Mouse (Mus musculus): Measurements from ENCODE around the gene Casr.

The Casr gene

DNA sequence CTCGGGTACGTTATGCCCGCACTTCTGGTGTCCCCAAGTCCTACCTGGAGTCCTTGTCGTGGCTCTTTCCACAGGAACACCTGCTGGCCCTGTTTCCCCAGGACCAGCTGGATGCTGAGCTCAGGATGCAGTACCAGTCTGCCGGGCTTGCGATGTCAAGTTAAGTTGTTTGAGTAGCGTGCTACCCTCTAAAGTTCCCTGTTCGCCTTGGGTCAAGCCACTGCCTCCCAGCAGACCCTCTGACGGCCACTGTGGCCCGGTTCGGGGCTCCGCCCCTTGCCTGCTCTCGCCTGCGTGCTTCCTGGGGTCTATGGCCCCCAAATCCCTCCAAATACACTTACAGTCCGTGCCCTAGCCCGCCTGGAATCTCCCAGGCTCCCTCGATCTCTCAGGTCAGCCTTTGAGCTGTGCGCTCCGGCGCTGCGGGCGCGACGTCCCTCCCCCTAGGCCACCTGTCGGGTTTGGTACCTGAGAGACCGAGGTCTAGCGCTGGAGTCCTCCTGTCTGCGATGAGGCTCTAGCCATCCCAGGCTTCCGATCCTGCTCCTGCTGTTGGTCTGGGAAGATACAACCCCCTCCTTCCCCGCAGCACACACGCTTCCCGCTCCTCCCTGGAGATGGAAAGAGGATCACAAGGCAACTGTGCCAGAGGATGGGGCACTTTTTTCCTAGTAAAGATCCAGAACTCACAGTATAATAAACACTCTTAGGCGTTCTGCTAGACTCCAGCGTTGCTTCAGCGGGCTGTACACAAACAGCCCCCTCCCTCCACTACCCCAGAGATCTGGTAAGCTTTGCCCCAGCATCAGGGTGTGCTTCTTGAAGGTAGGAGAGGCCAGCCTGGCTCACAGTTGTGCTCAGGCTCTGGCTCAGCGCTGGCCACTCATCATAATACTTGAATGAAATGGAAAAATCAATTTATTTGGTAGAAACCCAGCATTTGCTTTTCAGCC lies at the start of gene Casr:
Gene Casr, minus strand, starts transcription at position 756 of the 953 bp plus-strand sequence.
- no peak for DNase-seq (ENCODE audit: extremely low read depth, low read depth)

DNA sequence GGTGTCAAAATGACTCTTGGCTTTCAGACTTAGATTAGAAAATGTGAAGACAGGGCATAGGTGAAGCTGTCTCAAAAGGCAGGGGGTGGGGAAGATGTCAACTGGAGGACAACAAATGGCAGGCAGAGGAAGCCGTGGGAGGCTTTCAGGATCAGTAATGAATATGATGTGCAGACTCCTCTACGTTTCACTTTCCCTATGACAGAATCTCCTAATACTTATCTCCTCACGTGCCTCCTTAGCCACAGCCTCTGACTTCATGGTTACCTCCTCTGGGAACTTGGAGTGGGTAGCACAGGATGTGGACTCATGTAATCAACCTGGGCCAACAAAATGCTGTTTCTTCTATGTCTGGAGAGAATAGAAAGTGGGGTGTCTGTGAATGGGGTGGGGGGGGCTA lies 40.7 kb upstream of the Casr start:
- no peak for DNase-seq (ENCODE audit: extremely low read depth, low read depth)

- DNase-seq (ENCODE audit: extremely low read depth, low read depth): no peak
Measured at GRCm38 (mm10) chr16:36598265-36598664, 36.3 kb upstream of the Casr start.

GRCm38 (mm10) chr16:36596671-36597410 lies 34.9 kb upstream of the Casr start:
- DNase-seq (ENCODE audit: extremely low read depth, low read depth): no peak

DNA sequence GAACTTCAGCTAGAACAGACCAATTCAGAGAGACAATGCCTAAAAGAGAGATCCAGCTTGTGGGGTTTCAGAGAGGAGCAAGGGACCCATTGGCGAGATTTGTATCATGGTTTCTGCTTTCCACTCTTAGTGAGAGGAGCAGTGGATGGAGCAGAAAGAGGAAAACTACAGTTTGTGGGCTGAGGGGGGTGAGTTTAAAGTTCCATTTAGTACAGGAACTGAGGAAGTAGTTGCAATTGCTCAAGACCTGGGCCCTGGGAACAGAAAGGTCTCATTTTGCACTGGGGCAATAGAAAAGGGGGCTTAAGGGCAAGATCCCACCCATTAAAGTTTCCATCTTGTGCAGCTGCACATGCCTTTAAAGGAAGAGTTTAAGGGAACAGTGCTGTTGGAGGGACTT lies 28.0 kb upstream of the Casr start:
- no peak for DNase-seq (ENCODE audit: extremely low read depth, low read depth)

- DNase-seq (ENCODE audit: extremely low read depth, low read depth): no peak
Measured at GRCm38 (mm10) chr16:36587971-36588370, 26.0 kb upstream of the Casr start.

- DNase-seq (ENCODE audit: extremely low read depth, low read depth): no peak
Measured at GRCm38 (mm10) chr16:36582073-36582472, 20.1 kb upstream of the Casr start.

- DNase-seq (ENCODE audit: extremely low read depth, low read depth): no peak
Measured at GRCm38 (mm10) chr16:36571942-36572341, 10.0 kb upstream of the Casr start.

DNA sequence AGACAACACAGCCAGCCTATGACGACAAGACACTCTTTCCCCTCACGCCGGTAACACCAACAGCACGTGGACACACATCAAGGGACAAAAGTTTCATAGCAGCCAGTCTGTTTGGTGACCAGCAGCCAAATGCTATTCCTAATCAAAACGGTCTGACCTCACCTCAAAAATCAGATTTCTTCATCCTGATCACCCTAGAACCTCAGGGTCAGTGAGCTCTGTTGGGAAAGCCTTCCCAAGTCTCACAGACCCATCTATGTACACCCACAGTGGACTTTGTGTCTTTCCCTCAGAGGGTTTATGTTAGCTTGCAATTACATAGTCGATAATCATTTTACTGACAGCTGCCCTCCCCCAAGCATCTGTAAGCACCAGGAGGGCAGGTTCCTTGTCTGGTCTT lies 2.4 kb downstream of the Casr start:
- DNase-seq (ENCODE audit: extremely low read depth, low read depth): no peak

- no peak for DNase-seq (ENCODE audit: extremely low read depth, low read depth)
Measured at GRCm38 (mm10) chr16:36555672-36556165, 6.2 kb downstream of the Casr start.

DNA sequence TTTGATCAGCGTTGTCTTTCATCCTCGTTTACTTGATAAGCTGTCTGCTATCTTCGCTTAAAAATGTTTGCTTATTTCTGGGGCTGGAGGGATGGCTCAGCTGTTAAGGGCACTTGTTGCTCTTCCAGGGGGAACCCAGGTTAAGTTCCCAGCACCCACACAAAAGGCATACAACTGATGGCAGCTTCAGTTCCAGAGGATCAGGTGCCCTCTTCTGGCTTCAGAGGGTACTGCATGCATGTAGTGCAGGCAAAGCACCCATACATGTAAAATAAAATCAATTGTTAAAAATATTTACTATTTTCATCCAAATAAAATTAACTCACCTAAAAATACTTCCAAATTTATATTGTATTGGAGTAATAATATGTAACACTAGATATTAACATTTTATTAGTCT lies 8.3 kb downstream of the Casr start:
- DNase-seq (ENCODE audit: extremely low read depth, low read depth): no peak

DNA sequence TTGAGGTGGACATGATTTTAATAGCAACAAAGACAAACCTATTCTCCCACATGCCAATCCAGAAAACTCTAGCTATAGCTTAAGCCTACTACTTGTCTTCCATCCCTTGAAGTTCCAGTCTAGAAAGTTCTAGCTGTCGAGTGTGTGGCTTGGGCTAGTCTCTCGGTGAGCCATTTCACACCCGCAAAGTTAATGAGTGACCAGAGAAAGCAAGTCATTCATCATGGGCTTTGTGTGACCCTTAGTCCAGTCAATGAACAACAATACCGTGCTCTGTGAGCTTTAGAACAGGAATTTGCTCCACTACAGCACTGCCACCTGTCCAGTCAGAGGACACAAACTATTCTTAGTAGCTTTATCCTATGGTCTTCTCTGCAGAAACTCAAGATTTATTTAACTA lies 16.6 kb downstream of the Casr start:
- no peak for DNase-seq (ENCODE audit: extremely low read depth, low read depth)

DNA sequence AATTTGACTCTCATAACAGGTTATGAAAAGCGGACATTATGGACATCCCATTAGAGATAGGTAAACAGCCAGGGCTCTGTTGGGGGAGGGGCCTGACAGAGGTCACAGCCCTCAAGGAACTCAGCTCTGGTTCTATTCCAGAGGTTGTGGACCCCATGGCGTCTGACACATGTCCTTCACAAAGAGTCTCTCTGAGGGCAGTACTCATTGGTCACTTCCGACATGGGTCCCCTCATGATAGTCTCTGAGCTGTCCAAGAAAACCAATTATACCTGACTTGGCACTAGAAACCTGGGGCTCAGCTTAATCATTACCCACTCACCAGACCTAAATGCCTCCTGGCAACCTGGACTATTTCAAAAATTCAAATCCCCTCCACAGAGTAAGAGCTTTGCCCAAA lies 18.9 kb downstream of the Casr start:
- DNase-seq (ENCODE audit: extremely low read depth, low read depth): no peak

- no peak for DNase-seq (ENCODE audit: extremely low read depth, low read depth)
Measured at GRCm38 (mm10) chr16:36540834-36541233, 21.1 kb downstream of the Casr start.

DNA sequence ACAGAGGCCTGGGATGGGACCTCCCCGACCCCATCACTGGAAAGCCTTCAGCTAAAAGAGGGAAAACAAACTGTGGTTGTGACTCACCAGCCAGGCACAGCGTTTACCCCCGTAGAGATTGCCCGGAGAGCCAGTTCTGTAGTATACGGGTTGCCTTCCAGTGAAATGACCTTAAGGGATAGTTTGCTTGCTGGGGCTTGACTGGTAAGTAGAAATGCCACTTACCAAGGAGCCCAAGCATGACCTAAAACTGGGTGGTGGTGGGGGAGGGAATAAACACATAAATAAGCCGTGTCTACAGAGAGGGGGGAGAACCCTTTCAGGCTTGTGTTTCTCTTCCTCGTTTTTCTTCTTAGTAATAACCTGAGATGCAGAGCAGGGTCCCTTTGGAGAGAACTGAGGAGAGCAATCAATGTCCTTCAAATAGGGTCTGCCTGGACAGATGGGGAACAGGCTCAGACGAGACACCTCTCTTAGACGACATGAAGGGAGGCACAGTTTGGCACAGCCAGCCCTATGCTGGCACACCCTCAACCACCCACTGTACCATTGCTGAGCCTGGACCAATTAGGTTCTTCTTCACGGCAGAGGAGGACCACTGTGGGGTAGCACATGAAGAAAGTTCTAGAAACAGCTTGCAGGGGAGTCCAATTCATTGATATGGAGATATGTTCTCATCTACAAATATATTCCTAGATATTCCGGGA lies 28.8 kb downstream of the Casr start:
- no peak for DNase-seq (ENCODE audit: extremely low read depth, low read depth)

DNA sequence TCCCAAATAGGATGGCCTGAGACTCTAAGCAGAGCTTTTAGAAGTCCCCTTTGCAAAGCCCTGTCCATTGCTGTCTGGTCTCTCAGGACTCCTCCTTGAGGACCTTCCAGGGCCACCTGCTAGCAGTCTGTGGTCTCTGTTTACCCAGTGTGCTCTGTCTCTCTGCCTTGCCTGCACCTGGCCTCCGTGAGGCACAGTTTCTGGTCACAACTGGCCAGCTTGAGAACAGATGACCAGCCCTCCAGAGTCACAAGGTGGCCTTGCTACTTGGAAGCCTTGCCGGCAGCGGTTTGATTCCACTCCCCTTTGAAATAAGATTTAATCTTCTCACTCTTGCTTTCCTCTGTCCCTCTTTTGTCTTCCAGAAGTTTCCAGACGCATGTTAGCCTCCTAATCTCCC lies 29.9 kb downstream of the Casr start:
- no peak for DNase-seq (ENCODE audit: extremely low read depth, low read depth)

DNA sequence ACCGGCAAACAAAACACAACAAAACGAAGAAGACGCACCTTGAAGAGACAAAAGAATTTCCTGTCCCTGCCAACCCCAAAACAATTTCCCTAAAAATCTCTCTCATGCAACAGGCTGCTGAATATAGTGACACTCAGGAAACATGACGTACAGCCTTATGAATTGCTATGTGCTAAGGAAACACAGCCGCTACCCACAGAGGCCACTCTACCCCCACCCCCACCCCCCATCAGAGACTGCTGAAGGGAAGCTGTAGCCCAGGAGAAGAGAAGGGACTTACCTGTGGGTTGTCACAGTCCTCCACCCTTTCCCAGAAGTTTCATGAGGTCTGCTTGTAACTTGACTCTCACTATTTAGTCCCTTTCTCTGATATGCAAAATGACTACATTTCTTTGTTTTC lies 30.3 kb downstream of the Casr start:
- DNase-seq (ENCODE audit: extremely low read depth, low read depth): no peak

DNA sequence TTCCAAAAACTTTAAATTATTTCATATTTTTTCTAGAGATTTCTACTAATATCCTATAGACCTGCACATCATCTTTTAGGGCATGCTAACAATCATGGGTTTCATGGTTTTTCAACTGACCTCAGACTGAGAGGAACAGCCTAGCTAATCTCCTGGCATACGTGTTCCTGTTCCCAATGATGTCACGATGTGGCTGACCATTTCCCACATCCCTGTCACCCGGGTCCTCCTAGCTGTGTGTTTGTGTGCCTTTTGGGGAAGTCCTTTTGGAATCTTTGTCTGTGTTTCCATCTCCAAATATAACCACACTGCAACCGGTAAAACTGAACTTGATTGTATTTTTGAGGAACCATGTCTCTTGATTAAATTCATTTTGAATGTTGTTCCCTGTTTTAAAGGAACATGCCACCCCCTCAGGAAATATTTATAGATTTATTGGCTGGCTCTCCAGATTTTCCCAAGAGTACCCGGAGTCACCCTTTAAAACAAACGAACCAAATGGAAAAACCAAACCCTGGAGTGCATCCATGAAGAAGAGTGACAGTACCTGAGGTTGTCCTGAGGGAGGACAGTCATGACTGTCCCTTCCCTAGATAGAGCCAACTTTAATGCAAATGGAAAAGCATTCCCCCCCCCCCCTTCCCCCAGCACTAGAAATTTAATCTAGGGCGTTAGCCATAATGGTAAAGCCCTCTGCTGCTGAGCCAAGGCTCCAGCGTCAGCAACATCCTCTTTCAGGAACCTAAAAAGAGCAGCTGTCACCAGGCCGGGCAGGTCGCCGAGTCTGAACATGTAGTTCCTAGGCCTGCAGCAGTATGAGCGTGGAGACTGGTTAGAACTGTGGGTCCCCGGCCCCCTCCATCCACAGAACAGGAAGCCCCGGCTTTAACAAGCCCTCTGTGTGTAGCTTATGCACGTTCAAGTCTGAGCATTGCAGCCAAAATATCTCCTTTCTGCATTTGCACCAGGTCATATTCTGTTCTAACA lies 31.1 kb downstream of the Casr start:
- no peak for DNase-seq (ENCODE audit: extremely low read depth, low read depth)

DNA sequence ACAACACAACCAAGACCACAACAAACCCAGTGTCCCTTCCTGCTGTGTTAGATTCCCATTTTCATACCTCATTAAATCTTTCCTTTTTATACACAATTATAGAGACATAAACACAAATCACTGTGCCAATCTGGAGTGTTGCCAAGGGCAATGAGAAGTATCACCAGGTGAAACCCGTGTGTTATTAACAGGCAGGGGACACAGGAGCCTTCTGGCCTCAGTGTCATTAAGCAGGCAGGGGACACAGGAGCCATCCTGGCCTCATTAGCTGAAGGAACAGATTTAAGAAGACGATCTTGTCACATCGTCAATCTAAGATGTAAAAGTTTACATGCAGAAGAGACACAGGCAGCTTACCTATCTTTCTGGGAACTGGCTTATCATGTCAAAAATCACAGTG lies 33.1 kb downstream of the Casr start:
- DNase-seq (ENCODE audit: extremely low read depth, low read depth): no peak

DNA sequence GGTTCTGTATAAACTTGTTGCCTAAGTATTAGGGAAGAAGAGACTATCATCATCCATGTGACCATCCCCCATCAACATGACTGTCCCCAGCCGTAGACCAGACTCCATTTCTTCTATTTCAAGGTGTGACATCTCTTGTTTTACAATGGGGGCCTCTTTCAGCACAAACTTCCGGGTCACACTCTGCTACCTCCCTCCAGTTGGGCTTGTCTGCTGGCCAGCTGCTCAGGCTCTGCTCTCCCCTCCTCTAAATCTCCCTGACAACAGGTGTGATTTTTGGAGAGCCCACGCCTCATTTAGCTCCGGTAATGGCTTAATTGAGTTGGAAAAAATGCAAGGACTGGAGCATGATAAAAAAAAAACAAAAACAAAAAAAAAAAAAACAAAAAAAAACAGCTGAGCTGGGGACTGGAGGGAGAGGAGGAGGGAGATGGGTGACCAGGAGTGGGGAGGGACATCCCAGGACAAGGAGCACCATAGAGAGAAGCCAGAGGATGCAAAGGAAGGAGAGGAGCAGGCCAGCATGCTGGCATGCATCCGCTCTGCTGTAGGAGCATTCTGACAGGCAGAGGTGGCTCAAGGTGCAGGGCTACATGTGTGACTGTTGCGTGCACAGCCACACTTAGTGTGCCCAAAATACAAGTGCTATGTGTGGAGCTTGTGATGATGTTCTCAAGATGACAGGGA lies 35.2 kb downstream of the Casr start:
- no peak for DNase-seq (ENCODE audit: extremely low read depth, low read depth)

All from MEL-GATA-1-ER (cell line).